Mouse (Mus musculus) megakaryocyte, embryonic 14.5 days (primary cell): ENCODE results near the gene Dscaml1.

Source experiments
- FLI1 ChIP-seq: IDR thresholded peaks from 2 replicates; pipeline ENCODE4 v1.6.1; 2012; ENCODE audit warnings: low read length, inconsistent platforms, mixed read lengths
- GATA1 ChIP-seq: IDR thresholded peaks from 3 replicates; pipeline ENCODE4 v1.6.1; 2012; ENCODE audit warnings: mixed read lengths, low read length, inconsistent platforms, borderline replicate concordance

GRCm38 (mm10) chr9:45793697-45794096 is 367.3 kb downstream of the Dscaml1 start:
- TF ChIP-seq GATA1 (no peak), FLI1 (no peak)
